Mouse (Mus musculus) G1E (cell line): ENCODE data around the gene Lbx2. TPM values are rescaled to one million over a fixed set of nuclear protein-coding genes. Genes with fewer than 3 reads are reported as not detected.

Experiments used
- ATAC-seq: 2 replicates; pipeline ENCODE4 v1.8.0; 2016; ENCODE audit warnings: mild to moderate bottlenecking; ENCODE audit not compliant: insufficient number of reproducible peaks, poor library complexity, low FRiP score, severe bottlenecking; ENCODE audit errors: extremely low read depth
- DNase-seq: peaks from one replicate; pipeline ENCODE4 v3.0.0; 2012; ENCODE audit warnings: low spot score
- H3K27me3 ChIP-seq: 2 replicates; pipeline ENCODE4 v1.6.1; 2012; ENCODE audit warnings: mild to moderate bottlenecking, low read length, inconsistent platforms; ENCODE audit not compliant: insufficient read depth
- H3K36me3 ChIP-seq: replicated peaks from 2 replicates; pipeline ENCODE3; 2012; ENCODE audit warnings: mild to moderate bottlenecking, inconsistent platforms
- H3K4me1 ChIP-seq: 2 replicates; pipeline ENCODE4 v1.6.1; 2012; ENCODE audit warnings: low read depth, low read length, inconsistent platforms, mixed read lengths; ENCODE audit not compliant: insufficient read depth
- H3K4me3 ChIP-seq: 2 replicates; pipeline ENCODE4 v1.5.1; 2012; ENCODE audit warnings: low read depth, mild to moderate bottlenecking, inconsistent platforms, low read length, moderate library complexity, mixed read lengths
- H3K9me3 ChIP-seq: replicated peaks from 2 replicates; pipeline ENCODE4 v1.6.1; 2012; ENCODE audit warnings: inconsistent platforms
- CTCF ChIP-seq: IDR thresholded peaks from 2 replicates; pipeline ENCODE4 v1.5.1; 2012; ENCODE audit warnings: low read depth, low read length, inconsistent platforms, mixed read lengths
- GATA1 ChIP-seq: IDR thresholded peaks from 2 replicates; pipeline ENCODE4 v1.6.1; 2012; ENCODE audit warnings: borderline replicate concordance, low read length, inconsistent platforms, mixed read lengths
- GATA2 ChIP-seq: IDR thresholded peaks from 2 replicates; pipeline ENCODE4 v1.6.1; 2012; ENCODE audit warnings: low read depth, low read length, inconsistent platforms, borderline replicate concordance
- POLR2AphosphoS5 ChIP-seq: IDR thresholded peaks from 2 replicates; pipeline ENCODE4 v1.6.1; 2012; ENCODE audit warnings: low read depth, low read length, inconsistent platforms; ENCODE audit not compliant: insufficient replicate concordance
- TAL1 ChIP-seq: conservative IDR thresholded peaks from 2 replicates; pipeline ENCODE4 v1.6.1; 2012; ENCODE audit warnings: low read depth, low read length, inconsistent platforms, mixed read lengths
- polyA plus RNA-seq: library from polyadenylated mRNA; stranded (reverse); fragments of >175 nt; gene quantifications from 2 replicates; pipeline ENCODE4 v1.2.3, GENCODE M21; 2012
- total RNA-seq, 2 experiments: library from RNA; stranded (forward) in 1 of 2; stranded (reverse) in 1 of 2; fragments of 200-1000 nt in 1 of 2; fragments of >200 nt in 1 of 2; fragmentation: Nextera tagmentation in 1 of 2; gene quantifications; 2 replicates each; pipeline ENCODE4 v1.2.3; 2014 to 2017

The Lbx2 gene
- total and polyA plus RNA-seq, 3 experiments, result 0.15 TPM; not detected in 2

DNA sequence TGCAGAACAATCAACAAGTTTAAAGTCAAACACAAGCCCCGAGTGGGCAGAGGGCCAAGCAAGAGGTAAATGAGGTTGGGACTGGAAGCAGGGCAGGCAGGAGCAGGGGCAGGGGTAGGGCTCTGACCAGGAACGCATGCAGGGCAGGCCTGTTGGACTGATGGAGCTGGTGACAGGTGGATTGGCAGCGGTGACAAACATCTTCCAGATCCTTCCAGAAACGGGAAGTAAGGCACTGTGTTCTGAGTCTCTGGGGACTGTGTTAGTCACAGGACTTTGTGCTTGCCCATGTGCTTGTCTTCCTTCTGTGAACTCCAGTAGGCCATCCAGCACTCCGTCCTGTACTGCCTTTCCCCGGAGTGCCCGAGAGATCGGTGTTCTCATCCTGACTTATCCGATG is 41.4 kb upstream of the Lbx2 start:
- Histone ChIP-seq H3K4me3 (no peak overlapping the region), H3K4me1 (peaks cover 22% of the 10 kb centered on the region), H3K36me3 (peaks cover 5% of the 10 kb centered on the region), H3K9me3 (no peaks in the 10 kb centered on the region), H3K27me3 (peaks cover 20% of the 10 kb centered on the region)
- TF ChIP-seq TAL1 (no peak), POLR2AphosphoS5 (no peak), GATA1 (no peak), CTCF (no peak), GATA2 (no peak)
- ATAC-seq (no peak), DNase-seq (no peak)

DNA sequence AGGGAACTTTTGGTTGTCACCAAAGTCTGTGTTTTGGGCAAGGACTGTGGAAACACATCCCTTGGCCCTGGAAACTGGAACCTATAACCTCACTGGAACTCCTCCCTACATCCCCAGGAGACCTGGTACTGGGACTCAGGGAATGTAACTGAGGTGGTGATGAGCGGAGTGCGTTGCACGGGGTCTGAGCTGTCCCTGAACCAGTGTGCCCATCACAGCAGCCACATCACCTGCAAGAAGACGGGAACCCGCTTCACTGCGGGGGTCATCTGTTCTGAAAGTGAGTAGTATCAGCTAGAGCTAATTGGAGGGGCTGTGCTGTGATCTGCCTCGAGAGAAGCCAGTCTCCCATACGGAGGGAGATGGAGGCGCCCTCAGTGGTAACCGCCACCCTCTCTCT is 36.8 kb upstream of the Lbx2 start:
- Histone ChIP-seq H3K36me3 (peaks cover 37% of the 10 kb centered on the region), H3K9me3 (no peaks in the 10 kb centered on the region), H3K4me3 (no peak overlapping the region), H3K4me1 (peaks cover 50% of the 10 kb centered on the region), H3K27me3 (peaks cover 9% of the 10 kb centered on the region)
- DNase-seq, result no peak
- no peak for ATAC-seq
- TF ChIP-seq POLR2AphosphoS5 (no peak), GATA2 (no peak), CTCF (no peak)

DNA sequence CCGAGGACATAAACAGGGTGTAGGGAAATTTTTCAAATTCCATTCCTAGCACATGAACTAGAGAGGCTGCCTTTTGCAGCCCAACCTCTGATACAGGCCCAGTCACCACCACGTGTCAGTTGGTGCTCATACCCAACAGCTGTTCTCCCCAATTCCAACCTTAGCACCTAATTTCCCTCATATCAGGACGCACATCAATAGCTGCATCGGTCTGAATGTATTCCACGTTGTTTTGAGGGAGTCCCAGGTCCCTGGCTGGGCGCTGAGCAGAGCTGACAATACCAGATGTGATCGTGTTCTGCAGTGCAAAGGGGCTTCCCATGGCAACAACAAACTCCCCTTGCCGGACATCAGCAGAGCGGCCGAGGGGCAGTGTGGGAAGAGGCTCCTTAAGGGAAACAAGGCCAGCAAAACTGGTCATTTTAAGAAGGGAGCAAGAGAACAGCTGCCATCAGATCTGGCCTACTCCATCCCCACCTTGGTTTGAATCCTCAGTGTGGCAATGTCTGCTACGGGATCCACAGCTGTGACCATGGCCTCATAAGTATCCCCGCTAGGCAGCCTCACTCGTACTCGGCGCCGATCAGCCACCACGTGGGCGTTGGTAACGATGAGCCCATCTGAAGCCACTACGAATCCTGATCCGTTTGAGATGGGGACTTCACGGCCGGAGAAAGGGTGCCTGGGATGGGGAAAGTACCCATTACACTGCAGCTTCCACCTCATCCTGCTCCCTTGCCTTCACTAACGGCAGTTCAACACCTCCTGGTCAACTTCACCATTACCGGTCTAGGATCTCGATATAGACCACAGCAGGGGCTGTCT is 32.8 kb upstream of the Lbx2 start:
- no peaks in the 10 kb centered on the region for H3K9me3 ChIP-seq
- H3K36me3 ChIP-seq, result peaks cover 67% of the 10 kb centered on the region
- TF ChIP-seq POLR2AphosphoS5 (no peak), CTCF (no peak), GATA1 (no peak), TAL1 (no peak), GATA2 (no peak)
- H3K4me1 ChIP-seq, result peaks cover 63% of the 10 kb centered on the region
- H3K4me3 ChIP-seq, result peak overlapping the region; percentile 95
- no peaks in the 10 kb centered on the region; the same call in 1 of the 2 replicates for H3K27me3 ChIP-seq
- no peak for ATAC-seq
- DNase-seq, result peak; percentile 60

DNA sequence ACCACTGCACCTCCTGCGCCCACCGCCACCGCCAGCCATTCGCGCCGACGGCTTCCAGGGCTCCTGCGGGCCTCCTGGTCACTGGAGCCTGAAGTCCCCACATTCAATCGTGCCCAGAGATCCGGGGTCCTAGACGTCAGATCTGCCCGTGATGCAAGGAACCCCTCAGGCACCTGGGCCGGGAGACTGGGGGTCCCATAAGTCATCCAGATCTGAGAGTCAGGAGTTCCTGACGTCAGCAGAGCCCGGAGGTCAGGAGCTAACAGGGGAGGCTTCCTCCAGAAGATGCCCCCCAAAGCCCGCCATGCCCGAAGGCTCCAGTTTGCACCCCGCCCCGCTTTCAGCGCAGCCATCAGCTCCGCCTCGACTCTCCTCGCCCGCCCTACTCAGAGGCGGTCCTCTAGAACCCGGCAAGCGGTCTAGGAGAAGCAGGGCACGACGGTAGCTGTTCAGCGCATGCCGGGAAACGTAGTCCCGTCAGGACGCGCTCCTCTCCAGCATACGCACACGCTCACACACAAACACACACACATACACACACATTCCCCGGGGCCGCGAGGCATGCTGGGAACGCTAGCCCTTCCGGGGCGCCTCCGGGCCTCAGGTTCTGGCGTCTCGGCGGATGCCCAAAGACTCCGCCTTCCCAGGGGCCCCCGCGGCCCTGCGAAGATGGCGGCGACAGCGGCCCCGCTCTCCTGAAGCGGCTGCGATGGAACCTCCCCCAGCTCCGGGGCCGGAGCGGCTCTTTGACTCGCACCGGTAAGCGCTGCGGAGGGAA is 31.9 kb upstream of the Lbx2 start, which contains the start of gene Aup1:
TSS of gene Aup1 (plus strand) at position 448 of the 778 bp plus-strand sequence.
- DNase-seq (peak; percentile 99), ATAC-seq (peak; percentile 93)
- Histone ChIP-seq H3K36me3 (peaks cover 76% of the 10 kb centered on the region), H3K27me3 (no peaks in the 10 kb centered on the region), H3K4me3 (peak within 1 kb of the TSS; percentile 95), H3K4me1 (peaks cover 60% of the 10 kb centered on the region), H3K9me3 (no peaks in the 10 kb centered on the region)
- no peak for TF ChIP-seq CTCF
- no peak for TF ChIP-seq GATA1
- no peak for TF ChIP-seq TAL1
- no peak for TF ChIP-seq POLR2AphosphoS5
- no peak for TF ChIP-seq GATA2

DNA sequence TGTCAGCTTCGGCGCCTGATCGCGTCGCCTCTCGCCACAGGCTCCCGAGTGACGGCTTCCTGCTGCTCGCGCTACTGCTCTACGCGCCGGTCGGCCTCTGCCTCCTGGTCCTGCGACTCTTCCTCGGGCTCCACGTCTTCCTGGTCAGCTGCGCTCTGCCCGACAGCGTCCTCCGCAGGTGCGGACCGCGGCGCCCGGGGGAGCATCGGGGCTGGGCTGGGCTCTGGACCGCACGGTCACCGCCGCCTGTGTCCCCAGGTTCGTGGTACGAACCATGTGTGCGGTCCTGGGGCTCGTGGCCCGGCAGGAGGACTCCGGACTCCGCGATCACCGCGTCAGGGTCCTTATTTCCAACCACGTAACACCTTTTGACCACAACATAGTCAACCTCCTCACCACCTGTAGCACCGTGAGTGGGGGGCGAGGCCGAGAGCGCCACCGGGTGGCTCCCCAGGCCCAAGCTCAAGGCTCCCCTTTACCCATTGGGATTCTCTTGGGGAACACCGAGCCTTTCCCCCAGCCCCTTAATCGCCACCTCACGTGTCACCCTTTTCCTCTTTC is 31.2 kb upstream of the Lbx2 start, which contains the start of gene Htra2:
TSS of gene Htra2 (minus strand) at position 403 of the 561 bp plus-strand sequence.
- Histone ChIP-seq H3K4me3 (peak within 1 kb of the TSS; percentile 95), H3K36me3 (peaks cover 76% of the 10 kb centered on the region), H3K4me1 (peaks cover 54% of the 10 kb centered on the region), H3K27me3 (no peaks in the 10 kb centered on the region), H3K9me3 (no peaks in the 10 kb centered on the region)
- ATAC-seq (no peak), DNase-seq (no peak)
- TF ChIP-seq GATA1 (no peak), TAL1 (no peak), CTCF (no peak), GATA2 (no peak), POLR2AphosphoS5 (no peak)
